Mouse (Mus musculus): Measurements from ENCODE around the gene Anxa4.
A peak's percentile ranks its signal among the peaks of the same experiment; 100 is the strongest.

The Anxa4 gene

DNA sequence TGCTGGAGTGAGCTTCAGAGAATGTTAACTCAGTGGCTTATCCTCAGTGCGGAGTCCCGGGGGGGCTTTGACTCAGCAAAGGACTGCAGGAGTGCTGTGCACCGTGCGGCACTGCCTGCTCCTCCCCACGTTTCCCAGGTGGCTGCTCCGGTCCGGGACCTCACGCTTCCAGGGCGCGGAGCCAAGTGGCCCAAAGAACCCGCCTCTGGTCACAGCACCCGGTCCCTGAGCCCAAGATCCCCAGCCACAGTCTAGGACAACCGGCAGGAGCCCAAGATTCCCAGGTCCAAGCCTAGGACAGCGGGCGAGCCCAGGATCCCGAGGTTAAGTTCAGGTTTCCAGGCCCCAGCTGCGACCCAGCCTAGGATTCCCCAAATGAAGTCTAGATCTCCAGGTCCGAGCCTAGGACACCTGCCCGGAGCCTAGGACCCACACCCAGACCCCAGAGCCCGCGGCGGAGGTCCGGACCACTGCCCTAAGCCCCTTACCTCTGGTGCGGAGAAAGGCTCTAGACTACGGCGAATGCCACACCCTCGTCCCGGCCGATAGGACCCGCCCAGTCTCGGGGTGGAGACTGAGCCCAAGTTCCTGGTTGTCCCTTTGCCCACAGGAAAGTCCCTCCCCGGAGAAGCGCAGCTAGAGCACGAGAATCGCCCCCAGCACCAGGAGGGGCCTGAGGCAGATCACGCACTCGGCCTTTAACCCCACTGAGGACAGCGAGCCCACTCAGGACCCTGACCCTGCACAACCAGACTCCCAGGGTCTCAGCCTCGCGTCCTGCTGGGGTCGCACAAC, at the start of gene Anxa4:
Gene Anxa4, minus strand, starts transcription at position 564 of the 795 bp plus-strand sequence.
- DNase-seq (ENCODE audit: low spot score), result peak; percentile 78

DNA sequence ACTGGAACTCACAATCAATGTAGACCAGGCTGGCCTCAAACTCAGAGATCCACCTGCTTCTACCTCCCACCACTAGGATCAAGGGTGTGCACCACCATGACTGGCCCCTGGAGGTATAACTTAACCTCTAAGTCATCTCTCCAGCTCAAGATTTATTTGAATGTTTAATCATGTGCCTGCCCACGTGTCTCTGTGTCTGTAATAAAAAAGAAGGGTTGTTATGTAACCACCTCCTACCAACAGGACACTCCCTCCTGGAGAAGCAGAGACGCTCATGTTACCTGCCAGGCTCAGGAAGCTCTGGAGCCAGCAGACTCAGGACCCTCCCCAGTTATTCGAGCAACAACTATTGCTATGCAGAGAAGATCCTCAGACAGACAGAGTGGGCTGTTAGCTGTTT, 48.6 kb upstream of the Anxa4 start:
- no peak for DNase-seq (ENCODE audit: low spot score)

GRCm38 (mm10) chr6:86839089-86839488, 45.7 kb upstream of the Anxa4 start:
- DNase-seq (ENCODE audit: low spot score), result no peak

GRCm38 (mm10) chr6:86832802-86833502, 39.6 kb upstream of the Anxa4 start:
- no peak for DNase-seq (ENCODE audit: low spot score)

DNA sequence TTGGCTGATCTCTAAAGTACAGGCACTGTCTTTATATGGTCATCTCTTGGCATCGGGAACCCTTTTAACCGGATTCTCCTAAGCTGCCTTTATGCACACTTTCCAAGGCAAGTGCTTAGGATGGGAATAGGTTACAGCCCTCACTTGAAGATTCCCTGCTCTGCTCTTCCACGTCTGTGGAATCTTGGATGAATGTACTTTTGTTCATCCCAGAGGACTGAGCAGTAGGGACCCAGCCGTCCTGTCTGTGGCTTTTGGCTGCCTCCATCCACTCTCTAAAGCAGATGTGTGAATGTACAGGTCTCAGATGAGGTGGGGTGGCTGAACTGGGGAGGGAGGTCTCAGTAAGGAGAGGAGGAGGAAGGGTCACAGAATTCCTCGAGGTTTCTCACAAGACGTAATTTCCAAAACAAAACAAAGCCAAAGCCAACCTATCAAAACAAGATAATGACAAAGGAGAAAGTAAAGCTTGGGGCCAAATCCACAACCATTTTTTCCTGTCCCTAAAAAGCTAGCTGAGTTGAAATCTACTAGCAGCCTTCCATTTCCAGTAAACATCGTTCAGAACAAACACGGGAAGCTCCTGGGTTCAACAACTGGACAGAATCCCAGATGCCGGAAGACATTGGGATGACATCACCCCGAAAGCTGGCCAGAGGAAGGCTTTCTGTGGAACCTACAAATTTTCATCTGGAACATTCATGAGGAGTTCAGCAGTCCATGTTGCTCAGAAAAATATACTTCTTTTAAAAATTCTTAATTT, 37.5 kb upstream of the Anxa4 start:
- DNase-seq (ENCODE audit: low spot score), result no peak

GRCm38 (mm10) chr6:86829768-86830167, 36.4 kb upstream of the Anxa4 start:
- no peak for DNase-seq (ENCODE audit: low spot score)

- DNase-seq (ENCODE audit: low spot score), result no peak
These were observed 34.0 kb upstream of the Anxa4 start for GRCm38 (mm10) chr6:86827432-86827831.

DNA sequence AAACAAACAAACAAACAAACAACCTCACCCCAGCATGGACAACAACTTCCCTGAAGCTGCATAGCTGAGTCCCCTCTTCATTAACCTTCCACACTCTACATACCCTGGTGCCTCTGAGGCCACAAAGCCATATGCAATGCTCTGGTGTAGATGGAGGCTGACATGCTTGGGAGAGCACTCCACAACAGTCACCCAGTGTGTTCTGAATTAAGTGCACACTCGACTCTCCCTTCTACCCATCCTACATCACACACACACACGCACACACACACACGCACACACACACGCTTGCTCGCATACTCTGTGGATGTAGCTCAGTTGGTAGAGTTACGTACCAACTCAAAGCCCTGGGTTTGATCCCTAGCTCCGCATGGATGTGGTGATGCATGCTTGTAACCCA, 31.0 kb upstream of the Anxa4 start:
- no peak for DNase-seq (ENCODE audit: low spot score)

DNA sequence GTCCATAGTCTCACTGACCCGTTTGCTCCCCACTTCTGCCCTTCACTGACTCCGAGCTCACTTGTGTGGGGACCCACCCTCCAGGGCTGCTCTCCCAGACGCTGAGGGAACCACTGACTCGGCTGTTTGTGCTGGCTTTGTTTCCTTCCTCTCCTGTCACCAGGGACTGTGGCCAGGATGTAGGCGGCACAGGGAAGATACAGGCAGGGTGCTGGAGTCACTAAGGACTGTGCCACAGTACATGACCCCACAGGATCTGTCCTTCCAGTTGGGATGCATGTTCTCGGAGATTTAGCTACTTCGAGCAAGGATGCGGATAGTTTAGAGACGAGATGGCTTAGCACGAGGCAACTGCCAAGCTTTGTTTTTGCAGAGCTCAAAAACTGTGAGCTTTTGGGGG, 30.4 kb upstream of the Anxa4 start:
- DNase-seq (ENCODE audit: low spot score), result no peak

DNA sequence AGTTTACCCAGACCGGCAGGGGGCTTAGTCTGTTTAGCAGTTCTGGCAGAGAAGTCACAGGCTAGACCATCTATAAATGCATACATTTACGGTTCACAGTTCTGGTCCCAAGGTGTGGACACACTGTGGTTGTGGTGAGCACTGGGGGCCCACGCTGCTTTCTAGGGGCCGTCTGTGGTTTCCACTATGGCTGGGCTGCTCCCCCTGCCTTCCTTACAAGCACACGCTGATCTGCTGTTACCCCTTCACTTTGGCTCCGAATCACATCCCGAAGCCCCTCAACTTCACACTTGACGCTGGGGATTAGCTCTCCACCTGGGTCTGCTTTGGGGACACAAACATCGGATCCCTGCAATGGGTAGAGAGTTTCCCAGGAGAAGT, 29.7 kb upstream of the Anxa4 start:
- no peak for DNase-seq (ENCODE audit: low spot score)

GRCm38 (mm10) chr6:86822285-86823050, 29.1 kb upstream of the Anxa4 start:
- DNase-seq (ENCODE audit: low spot score), result peak; percentile 48

GRCm38 (mm10) chr6:86820690-86821089, 27.3 kb upstream of the Anxa4 start:
- DNase-seq (ENCODE audit: low spot score), result peak; percentile 47

GRCm38 (mm10) chr6:86819926-86820325, 26.5 kb upstream of the Anxa4 start:
- no peak for DNase-seq (ENCODE audit: low spot score)

DNA sequence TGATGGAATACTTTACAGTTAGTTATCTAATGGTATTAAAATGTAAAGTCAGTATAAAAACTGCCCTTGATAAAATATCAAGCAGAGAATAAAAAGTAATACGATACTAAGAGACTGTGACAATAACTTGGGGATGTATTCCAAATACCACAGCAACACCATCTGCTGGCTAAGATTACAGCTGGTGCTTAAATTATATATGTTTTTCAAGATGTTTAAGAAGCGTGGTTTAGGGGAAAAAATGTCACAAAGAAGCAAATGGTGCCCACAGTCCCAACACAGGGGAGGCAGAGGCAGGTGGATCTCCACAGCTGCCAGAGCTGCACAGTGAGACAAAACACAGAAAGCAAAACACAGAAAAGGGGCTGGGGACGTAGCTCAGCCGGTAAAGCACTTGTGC, 25.5 kb upstream of the Anxa4 start:
- no peak for DNase-seq (ENCODE audit: low spot score)

DNA sequence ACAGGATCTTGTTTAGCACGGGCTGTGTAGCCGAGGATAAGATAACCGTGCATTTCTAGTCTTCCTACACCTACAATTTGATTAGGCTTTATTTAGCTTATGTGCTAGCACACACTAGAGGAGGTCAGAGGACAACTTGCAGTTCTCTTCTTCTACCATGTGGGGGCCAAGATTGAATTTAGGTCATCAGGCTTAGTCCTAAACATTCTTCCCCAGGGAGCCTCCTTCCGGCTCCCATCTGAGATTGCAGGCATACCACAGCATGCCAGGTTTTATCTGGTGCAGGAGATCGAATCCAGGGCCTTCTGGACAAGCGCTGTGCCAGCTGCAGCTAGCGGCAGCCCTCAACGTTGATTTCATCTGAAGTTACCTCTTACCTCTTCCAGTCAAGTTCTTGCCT, 23.2 kb upstream of the Anxa4 start:
- peak; percentile 84 for DNase-seq (ENCODE audit: low spot score)

GRCm38 (mm10) chr6:86815436-86815835, 22.1 kb upstream of the Anxa4 start:
- DNase-seq (ENCODE audit: low spot score), result peak; percentile 56

DNA sequence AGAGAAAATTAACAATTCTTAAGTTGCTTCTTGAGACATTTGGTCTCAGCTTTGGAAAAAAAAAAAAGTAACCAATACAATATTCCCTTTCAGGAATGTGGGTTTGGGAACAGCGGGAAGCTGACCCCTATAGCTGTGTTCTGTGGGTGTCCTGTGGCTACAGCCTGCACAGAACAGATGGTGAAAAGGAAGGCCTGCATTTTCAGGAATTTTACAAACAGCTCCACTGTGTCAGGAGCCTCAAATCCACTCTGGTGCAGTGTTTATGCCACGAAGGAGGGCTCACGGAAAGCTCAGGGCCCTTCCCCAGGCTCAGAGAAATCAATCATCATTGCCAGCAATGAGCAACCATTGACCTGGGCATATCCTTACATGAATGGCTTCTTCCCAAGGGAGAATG, 21.5 kb upstream of the Anxa4 start:
- DNase-seq (ENCODE audit: low spot score), result no peak

DNA sequence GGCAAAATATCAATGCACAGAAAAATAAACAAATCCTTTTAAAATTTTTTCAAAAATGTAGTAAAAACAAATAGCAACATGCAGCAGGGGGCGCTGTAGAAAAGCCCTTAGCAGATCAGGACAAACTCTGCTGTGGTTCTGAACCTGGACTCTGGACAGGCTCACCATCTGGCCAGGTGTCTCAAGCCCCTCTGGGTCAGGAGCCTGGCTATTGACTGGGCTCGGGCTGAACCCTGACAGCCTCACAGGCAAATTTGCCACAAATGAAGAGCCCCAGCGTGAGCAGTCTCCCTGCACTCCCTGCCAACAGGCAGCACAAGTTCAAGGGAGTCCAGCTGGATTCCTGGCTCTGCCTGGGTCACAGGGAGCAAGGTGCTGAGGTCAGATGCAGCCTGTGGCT, 20.0 kb upstream of the Anxa4 start:
- peak; percentile 55 for DNase-seq (ENCODE audit: low spot score)

- DNase-seq (ENCODE audit: low spot score), result no peak
These were observed 19.5 kb upstream of the Anxa4 start for GRCm38 (mm10) chr6:86812919-86813318.

- DNase-seq (ENCODE audit: low spot score), result peak; percentile 73
These were observed 13.2 kb upstream of the Anxa4 start for GRCm38 (mm10) chr6:86806455-86807086.

GRCm38 (mm10) chr6:86804646-86805045, 11.3 kb upstream of the Anxa4 start:
- DNase-seq (ENCODE audit: low spot score), result no peak

DNA sequence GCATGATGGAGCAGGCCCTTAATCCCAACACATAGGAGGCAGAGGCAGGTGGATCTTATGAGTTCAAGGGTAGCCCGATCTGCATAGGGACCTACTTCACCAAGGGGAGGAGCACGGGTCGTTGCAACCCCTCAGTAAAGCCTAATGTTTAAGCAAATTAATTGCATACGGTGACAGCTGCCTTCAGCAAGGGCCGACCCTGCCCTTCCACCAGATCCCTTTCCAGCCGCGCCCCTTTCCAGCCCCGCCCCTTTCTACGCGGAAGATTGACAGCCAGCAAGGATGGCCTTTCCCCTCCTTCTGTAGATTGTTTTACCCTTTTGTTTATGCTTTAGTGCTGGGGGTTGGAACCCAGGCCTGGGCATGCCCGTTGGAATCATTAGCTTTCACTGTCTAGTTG, 8.0 kb upstream of the Anxa4 start:
- no peak for DNase-seq (ENCODE audit: low spot score)
